Mouse (Mus musculus): ENCODE results near the gene Iqcb1. TPM values are rescaled to one million over a fixed set of nuclear protein-coding genes. Genes with fewer than 3 reads are reported as not detected.

The Iqcb1 gene
- total and polyA plus RNA-seq, 2 experiments from 2014 or later, result 16.7 to 70.0 TPM

DNA sequence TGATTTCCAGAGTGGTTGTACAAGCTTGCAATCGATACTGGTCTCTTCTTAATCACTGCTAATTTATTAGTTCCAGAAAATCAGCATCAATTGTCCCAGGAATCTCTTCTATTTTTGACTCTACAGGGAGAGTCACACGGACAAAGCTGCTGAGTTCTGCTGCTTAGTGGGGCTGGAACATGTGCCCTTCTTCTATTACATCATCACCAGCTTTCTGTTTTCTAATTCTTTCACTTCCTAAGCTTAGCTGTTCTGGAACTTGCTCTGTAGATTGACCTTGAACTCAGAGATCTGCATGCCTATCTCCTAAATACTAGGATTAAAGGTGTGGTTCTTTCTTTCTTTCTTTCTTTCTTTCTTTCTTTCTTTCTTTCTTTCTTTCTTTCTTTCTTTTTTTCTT, 29.9 kb upstream of the Iqcb1 start:
- Histone ChIP-seq H3K4me1 (ENCODE audit: insufficient read depth, low read length) (no peaks in the 10 kb centered on the region), H3K9ac (replicated peaks; ENCODE audit: low read length, poor library complexity, severe bottlenecking) (no peak overlapping the region), H3K9me3 (ENCODE audit: low read length) (no peaks in the 10 kb centered on the region), H3K4me2 (ENCODE audit: low read depth, low read length, poor library complexity, severe bottlenecking) (no peak overlapping the region), H3K4me3 (ENCODE audit: low read depth, low read length) (no peak overlapping the region), H3K36me3 (ENCODE audit: insufficient read depth, low read length) (no peaks in the 10 kb centered on the region), H3K27ac (ENCODE audit: low read depth, low read length) (no peak overlapping the region), H3K27me3 (ENCODE audit: insufficient read depth, low read length) (no peaks in the 10 kb centered on the region)
- WGBS, result 75% methylated on average over 2 of the region's 2 CpGs
- DNase-seq (ENCODE audit: low spot score) (no peak), ATAC-seq (ENCODE audit: low FRiP score) (no peak)
- no peak for TF ChIP-seq CTCF (IDR thresholded peaks at IDR 0.05)

DNA sequence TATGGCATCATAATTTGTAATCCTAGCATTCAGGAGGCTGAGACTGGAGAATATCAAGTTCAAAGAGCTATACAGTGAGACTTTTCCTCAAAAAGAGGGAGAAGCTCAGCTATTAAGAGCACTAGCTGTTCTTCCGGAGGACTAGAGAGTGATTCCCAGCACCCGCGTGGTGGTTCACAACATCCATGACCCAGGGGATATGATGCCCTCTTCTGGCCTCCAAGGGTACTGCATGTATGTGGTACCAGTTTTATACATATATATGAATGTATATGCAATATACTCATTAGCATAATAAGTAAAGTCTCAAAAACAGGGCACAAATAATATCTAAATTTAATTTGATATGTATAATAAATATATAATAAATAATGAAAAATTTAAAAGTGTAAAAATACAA, 25.8 kb upstream of the Iqcb1 start:
- no peak for ATAC-seq (ENCODE audit: low FRiP score)
- TF ChIP-seq CTCF (IDR thresholded peaks at IDR 0.05), result peak; percentile 28
- no peak overlapping the region for H3K4me2 ChIP-seq (ENCODE audit: low read depth, low read length, poor library complexity, severe bottlenecking)

DNA sequence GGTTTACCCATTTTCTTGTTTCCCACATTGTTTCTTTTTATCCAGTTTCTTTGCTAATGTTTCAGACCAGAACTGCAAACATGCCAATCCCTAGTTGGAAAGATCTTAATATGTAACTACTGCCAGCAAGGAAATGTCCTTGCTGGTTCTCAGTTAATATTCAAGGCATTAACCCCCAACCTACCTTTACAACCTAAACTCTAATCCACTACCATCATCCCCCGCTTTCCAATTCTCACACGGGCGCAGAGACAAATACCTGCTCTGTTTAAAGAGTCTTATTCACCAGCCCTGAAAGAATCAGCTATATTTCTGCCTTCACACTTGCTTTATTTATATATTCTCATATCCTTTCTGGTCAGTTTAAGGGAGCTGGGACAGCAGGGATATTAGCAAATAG, 19.6 kb upstream of the Iqcb1 start:
- Histone ChIP-seq H3K4me2 (ENCODE audit: low read depth, low read length, poor library complexity, severe bottlenecking) (no peak overlapping the region), H3K27ac (ENCODE audit: low read depth, low read length) (no peak overlapping the region), H3K4me1 (ENCODE audit: insufficient read depth, low read length) (no peaks in the 10 kb centered on the region), H3K4me3 (ENCODE audit: low read depth, low read length) (no peak overlapping the region), H3K9ac (replicated peaks; ENCODE audit: low read length, poor library complexity, severe bottlenecking) (no peak overlapping the region), H3K27me3 (ENCODE audit: insufficient read depth, low read length) (no peaks in the 10 kb centered on the region), H3K9me3 (ENCODE audit: low read length) (no peaks in the 10 kb centered on the region), H3K36me3 (ENCODE audit: insufficient read depth, low read length) (no peaks in the 10 kb centered on the region)
- 86% methylated on average over 3 of the region's 3 CpGs for WGBS
- no peak for DNase-seq (ENCODE audit: low spot score)
- TF ChIP-seq CTCF (IDR thresholded peaks at IDR 0.05), result no peak
- no peak for ATAC-seq (ENCODE audit: low FRiP score)

More for the DNA sequence above, 25.8 kb upstream of the Iqcb1 start:
- 83% methylated on average over 3 of the region's 3 CpGs for WGBS
- no peak overlapping the region for H3K27ac ChIP-seq (ENCODE audit: low read depth, low read length)
- no peaks in the 10 kb centered on the region for H3K9me3 ChIP-seq (ENCODE audit: low read length)
- DNase-seq (ENCODE audit: low spot score), result no peak
- no peak overlapping the region for H3K4me3 ChIP-seq (ENCODE audit: low read depth, low read length)
- H3K36me3 ChIP-seq (ENCODE audit: insufficient read depth, low read length), result no peaks in the 10 kb centered on the region
- H3K9ac ChIP-seq (replicated peaks; ENCODE audit: low read length, poor library complexity, severe bottlenecking), result no peak overlapping the region
- no peaks in the 10 kb centered on the region for H3K4me1 ChIP-seq (ENCODE audit: insufficient read depth, low read length)
- no peaks in the 10 kb centered on the region for H3K27me3 ChIP-seq (ENCODE audit: insufficient read depth, low read length)

DNA sequence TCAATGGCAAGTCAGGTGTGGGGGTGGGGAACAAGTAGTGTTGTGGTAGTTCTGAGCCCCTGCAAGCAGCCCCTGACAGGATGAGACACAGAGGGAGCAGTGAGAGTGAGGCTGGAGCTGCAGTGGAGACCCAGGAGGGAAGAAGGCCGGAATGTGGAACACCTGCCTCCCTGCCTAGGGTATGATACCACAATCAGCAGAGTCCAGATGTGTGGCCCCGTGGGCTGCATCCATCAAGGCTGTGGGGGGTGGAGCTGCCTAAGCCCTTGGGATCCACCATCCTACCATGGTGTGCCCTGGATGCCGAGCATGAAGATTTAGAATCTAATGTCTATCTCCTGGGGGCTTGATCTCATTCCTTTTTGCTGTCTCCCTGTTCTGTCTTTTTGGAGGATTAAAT, 14.5 kb upstream of the Iqcb1 start:
- H3K4me1 ChIP-seq (ENCODE audit: insufficient read depth, low read length), result no peaks in the 10 kb centered on the region
- no peak overlapping the region for H3K9ac ChIP-seq (replicated peaks; ENCODE audit: low read length, poor library complexity, severe bottlenecking)
- no peak overlapping the region for H3K4me3 ChIP-seq (ENCODE audit: low read depth, low read length)
- no peak overlapping the region for H3K4me2 ChIP-seq (ENCODE audit: low read depth, low read length, poor library complexity, severe bottlenecking)
- no peak for ATAC-seq (ENCODE audit: low FRiP score)
- WGBS, result 77% methylated on average over 3 of the region's 3 CpGs
- no peaks in the 10 kb centered on the region for H3K36me3 ChIP-seq (ENCODE audit: insufficient read depth, low read length)
- no peak for DNase-seq (ENCODE audit: low spot score)
- TF ChIP-seq CTCF (IDR thresholded peaks at IDR 0.05), result no peak
- no peaks in the 10 kb centered on the region for H3K9me3 ChIP-seq (ENCODE audit: low read length)
- H3K27ac ChIP-seq (ENCODE audit: low read depth, low read length), result no peak overlapping the region
- H3K27me3 ChIP-seq (ENCODE audit: insufficient read depth, low read length), result no peaks in the 10 kb centered on the region

DNA sequence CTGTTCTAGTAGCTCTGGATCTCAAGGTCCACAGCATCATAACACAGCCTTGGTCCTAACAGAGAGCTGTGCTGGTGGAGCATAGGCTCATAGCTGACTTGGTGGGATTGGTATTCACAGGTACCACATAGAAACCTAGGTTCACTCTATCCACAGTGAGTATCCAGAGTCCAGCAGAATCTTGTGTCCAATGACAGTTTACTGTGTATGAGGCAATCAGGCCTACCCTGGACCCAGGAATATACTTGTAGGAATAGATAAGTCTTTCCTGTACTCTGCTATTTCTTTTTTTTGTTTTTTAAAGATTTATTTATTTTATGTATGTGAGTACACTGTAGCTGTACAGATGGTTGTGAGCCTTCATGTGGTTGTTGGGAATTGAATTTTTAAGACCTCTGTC, 11.3 kb upstream of the Iqcb1 start:
- Histone ChIP-seq H3K27me3 (ENCODE audit: insufficient read depth, low read length) (no peaks in the 10 kb centered on the region), H3K9me3 (ENCODE audit: low read length) (no peaks in the 10 kb centered on the region)
- peak; percentile 34; the same call in 1 of the 2 replicates for ATAC-seq (ENCODE audit: low FRiP score)

DNA sequence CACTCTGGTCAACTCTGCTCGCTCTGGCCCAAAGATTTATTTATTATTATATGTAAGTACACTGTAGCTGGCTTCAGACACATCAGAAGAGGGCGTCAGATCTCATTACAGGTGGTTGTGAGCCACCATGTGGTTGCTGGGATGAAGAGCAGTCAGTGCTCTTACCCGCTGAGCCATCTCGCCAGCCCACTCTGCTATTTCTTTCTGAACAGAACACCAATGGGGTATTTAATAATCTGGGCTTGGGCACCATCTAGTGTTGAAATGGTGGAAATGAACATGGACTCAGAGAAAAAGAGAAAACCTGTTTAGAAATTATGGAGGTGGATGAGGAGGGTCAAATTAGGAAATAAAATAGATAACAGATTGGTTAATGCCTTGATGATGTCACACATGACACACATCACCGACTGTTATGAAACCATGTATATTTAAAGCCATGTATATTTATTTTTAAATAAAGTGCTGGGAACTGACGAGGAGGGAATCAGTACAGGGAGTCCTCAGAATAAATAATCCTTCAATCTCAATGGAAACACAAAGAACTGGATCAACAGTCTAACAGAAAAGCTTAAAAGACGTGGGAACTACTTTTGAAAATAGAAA, 10.8 kb upstream of the Iqcb1 start:
- no peak overlapping the region for H3K4me3 ChIP-seq (ENCODE audit: low read depth, low read length)
- peak; percentile 88 for TF ChIP-seq CTCF (IDR thresholded peaks at IDR 0.05)
- no peaks in the 10 kb centered on the region for H3K27me3 ChIP-seq (ENCODE audit: insufficient read depth, low read length)
- DNase-seq (ENCODE audit: low spot score), result peak; percentile 94
- WGBS, result 16% methylated on average over 7 of the region's 7 CpGs
- no peaks in the 10 kb centered on the region for H3K4me1 ChIP-seq (ENCODE audit: insufficient read depth, low read length)
- H3K9me3 ChIP-seq (ENCODE audit: low read length), result no peaks in the 10 kb centered on the region
- H3K4me2 ChIP-seq (ENCODE audit: low read depth, low read length, poor library complexity, severe bottlenecking), result no peak overlapping the region
- no peak overlapping the region for H3K9ac ChIP-seq (replicated peaks; ENCODE audit: low read length, poor library complexity, severe bottlenecking)
- H3K36me3 ChIP-seq (ENCODE audit: insufficient read depth, low read length), result no peaks in the 10 kb centered on the region
- no peak overlapping the region for H3K27ac ChIP-seq (ENCODE audit: low read depth, low read length)
- peak; percentile 95 for ATAC-seq (ENCODE audit: low FRiP score)

More for the DNA sequence above, 11.3 kb upstream of the Iqcb1 start:
- DNase-seq (ENCODE audit: low spot score), result no peak
- H3K4me1 ChIP-seq (ENCODE audit: insufficient read depth, low read length), result no peaks in the 10 kb centered on the region
- H3K36me3 ChIP-seq (ENCODE audit: insufficient read depth, low read length), result no peaks in the 10 kb centered on the region
- H3K27ac ChIP-seq (ENCODE audit: low read depth, low read length), result no peak overlapping the region
- no peak overlapping the region for H3K4me3 ChIP-seq (ENCODE audit: low read depth, low read length)
- H3K4me2 ChIP-seq (ENCODE audit: low read depth, low read length, poor library complexity, severe bottlenecking), result no peak overlapping the region
- no peak overlapping the region for H3K9ac ChIP-seq (replicated peaks; ENCODE audit: low read length, poor library complexity, severe bottlenecking)
- no peak for TF ChIP-seq CTCF (IDR thresholded peaks at IDR 0.05)

Data from midbrain, postnatal 0 days (tissue).